Mouse (Mus musculus) thymus, adult 2 months (tissue): Measurements from ENCODE around the gene Irx3.

ENCODE experiments used
- CTCF ChIP-seq: fragments of 200-500 bp; IDR thresholded peaks from 2 replicates; pipeline ENCODE4 v1.5.1; 2012; ENCODE audit warnings: mild to moderate bottlenecking, control low read depth, low read length, moderate library complexity, borderline replicate concordance; ENCODE audit not compliant: control insufficient read depth, poor library complexity, insufficient read depth; ENCODE audit errors: extremely low read depth
- POLR2A ChIP-seq: fragments of 200-500 bp; IDR thresholded peaks from 2 replicates; pipeline ENCODE4 v1.6.1; 2012; ENCODE audit warnings: mild to moderate bottlenecking, low read length, control low read depth, moderate library complexity; ENCODE audit not compliant: control insufficient read depth, poor library complexity, insufficient read depth; ENCODE audit errors: extremely low read depth

DNA sequence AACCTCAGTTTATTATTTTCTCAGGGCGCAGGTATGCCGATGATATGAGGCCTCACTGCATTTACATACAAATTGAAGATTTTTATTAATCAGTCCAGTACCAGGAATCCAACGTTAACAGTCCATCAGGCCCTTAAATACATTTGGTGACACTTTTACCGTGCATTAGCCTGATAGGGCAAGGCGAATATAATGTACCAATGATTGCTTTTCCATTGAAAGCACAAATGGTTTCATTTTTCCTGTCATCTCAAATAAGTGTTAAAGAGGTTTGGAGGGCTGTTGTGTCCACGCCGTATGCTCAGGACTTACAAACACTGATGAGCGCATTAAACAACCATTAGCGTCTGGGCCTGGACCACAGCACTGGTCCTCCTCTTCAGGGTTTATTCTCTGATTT, 25.3 kb upstream of the Irx3 start:
- no peak for TF ChIP-seq CTCF
- no peak for TF ChIP-seq POLR2A
